Mouse (Mus musculus) layer of hippocampus, adult 9-11 months (tissue): Measurements from ENCODE around the gene Hist2h3b.
"Not testable (repeated sequence)": the region's sequence is repeated elsewhere in the genome, so short reads cannot be mapped to it uniquely, and the experiment has no call there.

Source experiments
- DNase-seq: peaks from one replicate; pipeline ENCODE4 v3.0.0; 2022

Hist2h3b gene

GRCm38 (mm10) chr3:96263558-96264403, 4.7 kb upstream of the Hist2h3b start:
- DNase-seq, result peak; percentile 47

GRCm38 (mm10) chr3:96264404-96264949, 4.0 kb upstream of the Hist2h3b start:
- DNase-seq, result no peak

GRCm38 (mm10) chr3:96266132-96266710, 2.2 kb upstream of the Hist2h3b start:
- DNase-seq, result no peak

GRCm38 (mm10) chr3:96267541-96267940, 913 bp upstream of the Hist2h3b start:
- no peak for DNase-seq

- peak; percentile 43 for DNase-seq
Observed at GRCm38 (mm10) chr3:96268776-96269378, 423 bp downstream of the Hist2h3b start.

GRCm38 (mm10) chr3:96269511-96270474, 1.3 kb downstream of the Hist2h3b start, which contains the start of gene Hist2h2bb:
TSS of gene Hist2h2bb (plus strand) at chr3:96269752.
- DNase-seq, result peak; percentile 98

- DNase-seq, result no peak
Observed at GRCm38 (mm10) chr3:96273591-96274465, 5.4 kb downstream of the Hist2h3b start.

GRCm38 (mm10) chr3:96277428-96277799, 9.0 kb downstream of the Hist2h3b start:
- no peak for DNase-seq

- peak; percentile 96 for DNase-seq
Observed at GRCm38 (mm10) chr3:96277800-96278624, 9.6 kb downstream of the Hist2h3b start.

- no peak for DNase-seq
Observed at GRCm38 (mm10) chr3:96280660-96281059, 12.2 kb downstream of the Hist2h3b start.

- peak; percentile 63 for DNase-seq
Observed at GRCm38 (mm10) chr3:96284457-96284856, 16.0 kb downstream of the Hist2h3b start.

GRCm38 (mm10) chr3:96287334-96287733, 18.9 kb downstream of the Hist2h3b start:
- not testable (repeated sequence) for DNase-seq

- DNase-seq, result no peak
Observed at GRCm38 (mm10) chr3:96289201-96289600, 20.7 kb downstream of the Hist2h3b start.

- not testable (repeated sequence) for DNase-seq
Observed at GRCm38 (mm10) chr3:96290727-96291126, 22.3 kb downstream of the Hist2h3b start.

GRCm38 (mm10) chr3:96292641-96293040, 24.2 kb downstream of the Hist2h3b start:
- no peak for DNase-seq

- no peak for DNase-seq
Observed at GRCm38 (mm10) chr3:96293368-96293767, 24.9 kb downstream of the Hist2h3b start.

- DNase-seq, result no peak
Observed at GRCm38 (mm10) chr3:96293787-96294186, 25.3 kb downstream of the Hist2h3b start, which contains the start of gene Fcgr1. TSS of gene Fcgr1 (minus strand) at chr3:96293969.

GRCm38 (mm10) chr3:96298360-96298759, 29.9 kb downstream of the Hist2h3b start:
- DNase-seq, result no peak

GRCm38 (mm10) chr3:96299562-96299961, 31.1 kb downstream of the Hist2h3b start:
- DNase-seq, result no peak
